Mouse (Mus musculus) stomach, postnatal 0 days (tissue): ENCODE results near the gene Pml. TPM values are rescaled to one million over a fixed set of nuclear protein-coding genes. Genes with fewer than 3 reads are reported as not detected.

Experiments used
- ATAC-seq: fragments of 200-750 bp; cut with Nextera tagmentation; 2 replicates; pipeline ENCODE4 v1.8.0; 2017; ENCODE audit not compliant: low FRiP score, low TSS enrichment
- DNase-seq: peaks from one replicate; pipeline ENCODE4 v3.0.0-alpha.2; 2016; ENCODE audit warnings: low spot score
- H3K27ac ChIP-seq: fragments of 300-500 bp; sonication (generic); replicated peaks from 2 replicates; pipeline ENCODE4 v1.5.1; 2014; ENCODE audit warnings: mild to moderate bottlenecking, control low read depth
- H3K27me3 ChIP-seq: fragments of 300-500 bp; sonication (generic); 2 replicates; pipeline ENCODE4 v1.6.1; 2014; ENCODE audit warnings: low read length; ENCODE audit not compliant: control insufficient read depth, insufficient read depth
- H3K36me3 ChIP-seq: fragments of 300-500 bp; sonication (generic); 2 replicates; pipeline ENCODE4 v1.6.1; 2014; ENCODE audit warnings: low read length, mixed read lengths; ENCODE audit not compliant: control insufficient read depth, insufficient read depth
- H3K4me1 ChIP-seq: fragments of 300-500 bp; sonication (generic); replicated peaks from 2 replicates; pipeline ENCODE4 v1.6.1; 2014; ENCODE audit warnings: antibody characterized with exemption; ENCODE audit not compliant: control insufficient read depth, insufficient read depth
- H3K4me2 ChIP-seq: fragments of 300-500 bp; sonication (generic); replicated peaks from 2 replicates; pipeline ENCODE4 v1.6.1; 2014; ENCODE audit warnings: low read depth, mild to moderate bottlenecking, control low read depth, moderate library complexity
- H3K4me3 ChIP-seq: fragments of 300-500 bp; sonication (generic); 2 replicates; pipeline ENCODE4 v1.5.1; 2014; ENCODE audit warnings: low read depth, low read length, control low read depth
- H3K9ac ChIP-seq: fragments of 300-500 bp; sonication (generic); 2 replicates; pipeline ENCODE4 v1.6.1; 2014; ENCODE audit warnings: mild to moderate bottlenecking, low read length, control low read depth, mixed read lengths
- H3K9me3 ChIP-seq: fragments of 300-500 bp; sonication (generic); 2 replicates; pipeline ENCODE4 v1.6.1; 2016; ENCODE audit warnings: low read length; ENCODE audit not compliant: control insufficient read depth
- CTCF ChIP-seq: IDR thresholded peaks from 2 replicates; pipeline ENCODE4 v1.5.1; 2016; ENCODE audit warnings: antibody characterized with exemption, low read depth, mild to moderate bottlenecking, moderate library complexity
- EP300 ChIP-seq: optimal IDR thresholded peaks from 2 replicates; pipeline ENCODE3; 2016; ENCODE audit warnings: antibody characterized with exemption
- WGBS: fragments of 180-500 bp; shearing (Covaris S2); extraction: QIAGEN DNeasy Blood & Tissue Kit; methylation state at CpG from one replicate; pipeline ENCODE4 v1.1.7; 2014; 5-methylcytosine and 5-hydroxymethylcytosine counted together
- polyA plus RNA-seq: library from polyadenylated mRNA; unstranded; fragments of >200 nt; fragmentation: Nextera tagmentation; extraction: Ambion mirVana; gene quantifications from 2 replicates; pipeline ENCODE4 v1.2.1, GENCODE M21; 2015

Pml gene
- polyA plus RNA-seq, 1 experiment from 2014 or later, result 5.2 TPM

- H3K27ac ChIP-seq, result no peak overlapping the region
Observed at GRCm38 (mm10) chr9:58278821-58279723, 29.5 kb upstream of the Pml start.

GRCm38 (mm10) chr9:58278313-58278712, 28.7 kb upstream of the Pml start:
- Histone ChIP-seq H3K36me3 (no peaks in the 10 kb centered on the region), H3K4me3 (no peak overlapping the region), H3K27me3 (no peaks in the 10 kb centered on the region), H3K9me3 (no peaks in the 10 kb centered on the region), H3K27ac (no peak overlapping the region), H3K4me2 (no peak overlapping the region), H3K9ac (no peak overlapping the region), H3K4me1 (0 out of 2 replicates have a peak, but pooled peaks cover 4% of the 10 kb centered on the region)
- WGBS, result 96% methylated on average over 4 of the region's 4 CpGs
- no peak for TF ChIP-seq EP300
- TF ChIP-seq CTCF, result no peak
- no peak for DNase-seq
- no peak for ATAC-seq

More at GRCm38 (mm10) chr9:58278821-58279723, 29.5 kb upstream of the Pml start:
- WGBS, result 66% methylated on average over 4 of the region's 4 CpGs
- Histone ChIP-seq H3K27me3 (no peaks in the 10 kb centered on the region), H3K36me3 (no peaks in the 10 kb centered on the region), H3K4me1 (0 out of 2 replicates have a peak, but pooled peaks cover 4% of the 10 kb centered on the region), H3K9me3 (no peaks in the 10 kb centered on the region), H3K4me2 (no peak overlapping the region), H3K4me3 (no peak overlapping the region), H3K9ac (no peak overlapping the region)
- no peak for DNase-seq
- ATAC-seq, result no peak
- no peak for TF ChIP-seq CTCF
- TF ChIP-seq EP300, result no peak

- Histone ChIP-seq H3K27ac (no peak overlapping the region), H3K27me3 (no peaks in the 10 kb centered on the region), H3K9ac (no peak overlapping the region), H3K9me3 (no peaks in the 10 kb centered on the region), H3K36me3 (no peaks in the 10 kb centered on the region), H3K4me3 (no peak overlapping the region), H3K4me1 (0 out of 2 replicates have a peak, but pooled peaks cover 4% of the 10 kb centered on the region), H3K4me2 (no peak overlapping the region)
- DNase-seq (no peak), ATAC-seq (no peak)
- TF ChIP-seq CTCF (no peak), EP300 (no peak)
- WGBS, result 74% methylated on average over 5 of the region's 5 CpGs
Observed at GRCm38 (mm10) chr9:58276346-58276745, 26.8 kb upstream of the Pml start.

- H3K9me3 ChIP-seq, result no peaks in the 10 kb centered on the region
- 79% methylated on average over 3 of the region's 3 CpGs for WGBS
- no peaks in the 10 kb centered on the region for H3K36me3 ChIP-seq
- no peak overlapping the region for H3K4me3 ChIP-seq
- ATAC-seq (no peak), DNase-seq (no peak)
- no peak overlapping the region for H3K4me2 ChIP-seq
- no peak overlapping the region for H3K9ac ChIP-seq
- H3K27me3 ChIP-seq, result no peaks in the 10 kb centered on the region
- 0 out of 2 replicates have a peak, but pooled peaks cover 4% of the 10 kb centered on the region for H3K4me1 ChIP-seq
- H3K27ac ChIP-seq, result peak overlapping the region; percentile 88
- TF ChIP-seq CTCF (peak; percentile 30; the same call in 1 of the 2 replicates), EP300 (no peak)
Observed at GRCm38 (mm10) chr9:58275797-58276196, 26.2 kb upstream of the Pml start.

- no peaks in the 10 kb centered on the region for H3K9me3 ChIP-seq
- H3K36me3 ChIP-seq, result no peaks in the 10 kb centered on the region
- TF ChIP-seq CTCF (no peak), EP300 (no peak)
- no peak overlapping the region for H3K4me3 ChIP-seq
- 13% methylated on average over 8 of the region's 8 CpGs for WGBS
- DNase-seq, result peak; percentile 72
- no peak overlapping the region; the same call in 1 of the 2 replicates for H3K4me2 ChIP-seq
- H3K9ac ChIP-seq, result no peak overlapping the region
- no peaks in the 10 kb centered on the region for H3K27me3 ChIP-seq
- H3K4me1 ChIP-seq, result 0 out of 2 replicates have a peak, but pooled peaks cover 4% of the 10 kb centered on the region
- peak overlapping the region; percentile 88 for H3K27ac ChIP-seq
- ATAC-seq, result peak; percentile 90
Observed at GRCm38 (mm10) chr9:58275115-58275774, 25.7 kb upstream of the Pml start.
